Mouse (Mus musculus) forebrain, embryonic 12.5 days (tissue): ENCODE results near the gene Tceanc. TPM values are rescaled to one million over a fixed set of nuclear protein-coding genes. Genes with fewer than 3 reads are reported as not detected.

Experiments used
- ATAC-seq: fragments of 200-750 bp; cut with Nextera tagmentation; 2 replicates; pipeline ENCODE4 v1.8.0; 2017; ENCODE audit warnings: moderate TSS enrichment; ENCODE audit not compliant: low FRiP score
- H3K27ac ChIP-seq: fragments of 300-500 bp; sonication (generic); 2 replicates; pipeline ENCODE4 v1.5.1; 2016; ENCODE audit warnings: mild to moderate bottlenecking
- H3K27me3 ChIP-seq: fragments of 300-500 bp; sonication (generic); 2 replicates; pipeline ENCODE4 v1.6.1; 2016; ENCODE audit warnings: mild to moderate bottlenecking
- H3K36me3 ChIP-seq: fragments of 300-500 bp; sonication (generic); replicated peaks from 2 replicates; pipeline ENCODE4 v1.6.1; 2016; ENCODE audit warnings: mild to moderate bottlenecking
- H3K4me1 ChIP-seq: fragments of 300-500 bp; sonication (generic); 2 replicates; pipeline ENCODE4 v1.6.1; 2016
- H3K4me2 ChIP-seq: fragments of 300-500 bp; sonication (generic); 2 replicates; pipeline ENCODE4 v1.6.1; 2016; ENCODE audit warnings: mild to moderate bottlenecking, moderate library complexity
- H3K4me3 ChIP-seq: fragments of 300-500 bp; sonication (generic); replicated peaks from 2 replicates; pipeline ENCODE4 v1.5.1; 2016; ENCODE audit warnings: mild to moderate bottlenecking
- H3K9ac ChIP-seq: fragments of 300-500 bp; sonication (generic); 2 replicates; pipeline ENCODE4 v1.6.1; 2016; ENCODE audit warnings: mild to moderate bottlenecking
- H3K9me3 ChIP-seq: fragments of 300-500 bp; sonication (generic); 2 replicates; pipeline ENCODE4 v1.6.1; 2016
- WGBS: fragments of 180-500 bp; shearing (Covaris S2); methylation state at CpG from one replicate; pipeline ENCODE4 v1.1.7; 2016; 5-methylcytosine and 5-hydroxymethylcytosine counted together
- polyA plus RNA-seq: library from polyadenylated mRNA; unstranded; fragments of >200 nt; fragmentation: Nextera tagmentation; extraction: Ambion mirVana; gene quantifications from 2 replicates; pipeline ENCODE4 v1.2.1, GENCODE M21; 2016

Tceanc gene
- polyA plus RNA-seq, 1 experiment from 2014 or later, result 13.3 TPM

- ATAC-seq, result peak; percentile 42
- Histone ChIP-seq H3K27me3 (peaks cover 4% of the 10 kb centered on the region; the same call in 1 of the 2 replicates), H3K9me3 (no peaks in the 10 kb centered on the region), H3K9ac (peak overlapping the region; percentile 68), H3K4me2 (peak overlapping the region; percentile 56), H3K4me3 (peak overlapping the region; percentile 59), H3K4me1 (peaks cover 4% of the 10 kb centered on the region), H3K36me3 (no peaks in the 10 kb centered on the region), H3K27ac (no peak overlapping the region)
- 22% methylated on average over 28 of the region's 28 CpGs for WGBS
Measured at GRCm38 (mm10) chrX:166478631-166479364, 39.6 kb downstream of the Tceanc start.

- ATAC-seq, result no peak
- peaks cover 4% of the 10 kb centered on the region for H3K4me1 ChIP-seq
- no peak overlapping the region for H3K4me2 ChIP-seq
- 85% methylated on average over 6 of the region's 6 CpGs for WGBS
- no peak overlapping the region for H3K27ac ChIP-seq
- peaks cover 4% of the 10 kb centered on the region; the same call in 1 of the 2 replicates for H3K27me3 ChIP-seq
- no peaks in the 10 kb centered on the region for H3K9me3 ChIP-seq
- H3K4me3 ChIP-seq, result no peak overlapping the region
- H3K9ac ChIP-seq, result no peak overlapping the region
- no peaks in the 10 kb centered on the region for H3K36me3 ChIP-seq
Measured at GRCm38 (mm10) chrX:166477393-166477792, 41.0 kb downstream of the Tceanc start.

GRCm38 (mm10) chrX:166472612-166473011 lies 45.8 kb downstream of the Tceanc start:
- Histone ChIP-seq H3K4me1 (peaks cover 4% of the 10 kb centered on the region; the same call in 1 of the 2 replicates), H3K9me3 (no peaks in the 10 kb centered on the region), H3K4me3 (no peak overlapping the region), H3K4me2 (no peak overlapping the region), H3K27me3 (peaks cover 6% of the 10 kb centered on the region; the same call in 1 of the 2 replicates), H3K9ac (no peak overlapping the region), H3K27ac (no peak overlapping the region), H3K36me3 (no peaks in the 10 kb centered on the region)
- ATAC-seq, result no peak
- WGBS, result 81% methylated on average over 6 of the region's 6 CpGs

GRCm38 (mm10) chrX:166468321-166468720 lies 50.0 kb downstream of the Tceanc start:
- H3K9ac ChIP-seq, result no peak overlapping the region
- no peak overlapping the region for H3K4me2 ChIP-seq
- no peak overlapping the region for H3K27ac ChIP-seq
- WGBS, result 92% methylated on average over 7 of the region's 7 CpGs
- no peak for ATAC-seq
- no peak overlapping the region for H3K4me3 ChIP-seq
- no peaks in the 10 kb centered on the region; the same call in 1 of the 2 replicates for H3K36me3 ChIP-seq
- H3K9me3 ChIP-seq, result no peaks in the 10 kb centered on the region
- H3K4me1 ChIP-seq, result no peaks in the 10 kb centered on the region
- H3K27me3 ChIP-seq, result 0 out of 2 replicates have a peak, but pooled peaks cover 2% of the 10 kb centered on the region

GRCm38 (mm10) chrX:166455525-166455924 lies 62.8 kb downstream of the Tceanc start:
- no peaks in the 10 kb centered on the region for H3K27me3 ChIP-seq
- no peak overlapping the region for H3K4me2 ChIP-seq
- H3K9ac ChIP-seq, result no peak overlapping the region
- WGBS, result 96% methylated on average over 1 of the region's 1 CpGs
- no peak overlapping the region for H3K4me3 ChIP-seq
- ATAC-seq, result no peak
- H3K9me3 ChIP-seq, result no peaks in the 10 kb centered on the region
- peaks cover 3% of the 10 kb centered on the region for H3K36me3 ChIP-seq
- no peaks in the 10 kb centered on the region for H3K4me1 ChIP-seq
- H3K27ac ChIP-seq, result no peak overlapping the region

GRCm38 (mm10) chrX:166454331-166454730 lies 64.0 kb downstream of the Tceanc start:
- H3K36me3 ChIP-seq, result peaks cover 3% of the 10 kb centered on the region
- no peak overlapping the region for H3K9ac ChIP-seq
- H3K4me2 ChIP-seq, result no peak overlapping the region
- no peak overlapping the region for H3K4me3 ChIP-seq
- no peaks in the 10 kb centered on the region for H3K9me3 ChIP-seq
- no peaks in the 10 kb centered on the region for H3K4me1 ChIP-seq
- H3K27me3 ChIP-seq, result no peaks in the 10 kb centered on the region
- no peak overlapping the region for H3K27ac ChIP-seq
- 76% methylated on average over 3 of the region's 3 CpGs for WGBS
- no peak for ATAC-seq

GRCm38 (mm10) chrX:166453532-166453931 lies 64.8 kb downstream of the Tceanc start:
- Histone ChIP-seq H3K4me2 (no peak overlapping the region), H3K36me3 (peaks cover 3% of the 10 kb centered on the region), H3K27me3 (0 out of 2 replicates have a peak, but pooled peaks cover 4% of the 10 kb centered on the region), H3K27ac (no peak overlapping the region), H3K4me3 (no peak overlapping the region), H3K9me3 (no peaks in the 10 kb centered on the region), H3K9ac (no peak overlapping the region), H3K4me1 (no peaks in the 10 kb centered on the region)
- no peak for ATAC-seq
- 83% methylated on average over 6 of the region's 6 CpGs for WGBS

Other genes with a start within 250 kb of the Tceanc start
- gene Trappc2, start 78.0 kb downstream of the Tceanc start, polyA plus RNA-seq, result 45.1 and 49.2 TPM in 2 replicates
- gene Ofd1, start 77.9 kb downstream of the Tceanc start, polyA plus RNA-seq, result 8.8 and 9.3 TPM in 2 replicates
- gene Rab9, start 38.7 kb downstream of the Tceanc start, polyA plus RNA-seq, result 46.3 and 46.7 TPM in 2 replicates
- gene Egfl6, start 67.2 kb upstream of the Tceanc start, polyA plus RNA-seq, result 8.5 and 8.8 TPM in 2 replicates